Mouse (Mus musculus) small intestine, adult 2 months (tissue): Measurements from ENCODE around the gene Rpf1.

ENCODE experiments used
- CTCF ChIP-seq: fragments of 200-500 bp; IDR thresholded peaks from 2 replicates; pipeline ENCODE4 v1.5.1; 2012; ENCODE audit warnings: low read depth, mild to moderate bottlenecking, control low read depth, inconsistent platforms, low read length, moderate library complexity, mixed read lengths; ENCODE audit not compliant: insufficient replicate concordance, insufficient read length; ENCODE audit errors: extremely low read depth
- POLR2A ChIP-seq: fragments of 200-500 bp; IDR thresholded peaks from 2 replicates; pipeline ENCODE4 v1.6.1; 2012; ENCODE audit warnings: low read depth, mild to moderate bottlenecking, control low read depth, inconsistent platforms, low read length, moderate library complexity

- TF ChIP-seq CTCF = no peak
- no peak for TF ChIP-seq POLR2A
Measured at GRCm38 (mm10) chr3:146501601-146502123, 19.6 kb downstream of the Rpf1 start.
